Mouse (Mus musculus): ENCODE results near the gene Rnf225. TPM values are rescaled to one million over a fixed set of nuclear protein-coding genes. Genes with fewer than 3 reads are reported as not detected.

Rnf225 gene
- total RNA-seq, 2 experiments from 2014 or later, result 1.1 to 1.4 TPM

- intact Hi-C loops (cut with DNase I), result no loop called here
- peak; percentile 99 for DNase-seq (ENCODE audit: low spot score in 2 of 2)
These were observed 50.6 kb downstream of the Rnf225 start, which contains the start of gene Zfp446 for GRCm38 (mm10) chr7:12977682-12978389. Gene Zfp446, plus strand, starts transcription at chr7:12977848.

- no peak for DNase-seq (ENCODE audit: low spot score in 2 of 2)
These were observed 51.9 kb downstream of the Rnf225 start for GRCm38 (mm10) chr7:12978931-12979722.

GRCm38 (mm10) chr7:12979776-12980175 is 52.6 kb downstream of the Rnf225 start:
- intact Hi-C loops (cut with DNase I), result no loop called here
- no peak for DNase-seq (ENCODE audit: low spot score in 2 of 2)

More at GRCm38 (mm10) chr7:12978931-12979722, 51.9 kb downstream of the Rnf225 start:
- intact Hi-C loops (cut with DNase I), result no loop called here

GRCm38 (mm10) chr7:12980291-12980690 is 53.1 kb downstream of the Rnf225 start:
- intact Hi-C loops (cut with DNase I), result no loop called here
- no peak for DNase-seq (ENCODE audit: low spot score in 2 of 2)

Other genes starting within 250 kb of the Rnf225 start
- not detected for gene Vmn2r55, start 242.4 kb upstream of the Rnf225 start, total RNA-seq (2021)
- not detected for gene Vmn2r56, start 192.4 kb upstream of the Rnf225 start, total RNA-seq (2021)
- gene Zscan18, start 123.8 kb upstream of the Rnf225 start, total RNA-seq (2021), result 10 to 100 TPM; 14.7 to 17.6 TPM
- gene Zfp329, start 108.6 kb upstream of the Rnf225 start, total RNA-seq (2021), result 10 to 100 TPM; 19.4 to 20.1 TPM
- gene Zfp110, start 92.7 kb upstream of the Rnf225 start, total RNA-seq (2021), result 10 to 100 TPM; 10.5 to 11.1 TPM
- 1 to 10 TPM; 7.1 to 7.4 TPM for gene Zfp128, start 46.2 kb upstream of the Rnf225 start, total RNA-seq (2021)
- gene Zscan22, start 29.6 kb upstream of the Rnf225 start, total RNA-seq (2021), result 10 to 100 TPM; 12.2 to 13.4 TPM
- 100 to 1,000 TPM; 363 to 401 TPM for gene Rps5, start 5.1 kb upstream of the Rnf225 start, total RNA-seq (2021)
- gene Zfp324, start 38.4 kb downstream of the Rnf225 start, total RNA-seq (2021), result 10 to 100 TPM; 13.4 to 13.6 TPM
- gene Zfp446, start 50.4 kb downstream of the Rnf225 start, total RNA-seq (2021), result 1 to 10 TPM; 7.1 to 8.5 TPM
- gene Slc27a5, start 70.8 kb downstream of the Rnf225 start, total RNA-seq (2021), result not detected
- 100 to 1,000 TPM; 218 to 223 TPM for gene Trim28, start 71.7 kb downstream of the Rnf225 start, total RNA-seq (2021)
- 10 to 100 TPM; 33.3 to 35.6 TPM for gene Zbtb45, start 82.6 kb downstream of the Rnf225 start, total RNA-seq (2021)
- gene Chmp2a, start 107.4 kb downstream of the Rnf225 start, total RNA-seq (2021), result 100 to 1,000 TPM; 123 to 135 TPM
- 100 to 1,000 TPM; 207 to 218 TPM for gene Ube2m, start 110.9 kb downstream of the Rnf225 start, total RNA-seq (2021)
- gene Mzf1, start 127.3 kb downstream of the Rnf225 start, total RNA-seq (2021), result 10 to 100 TPM; 15.5 to 16.7 TPM
- not detected for gene Vmn1r85, start 167.8 kb downstream of the Rnf225 start, total RNA-seq (2021)
- gene Vmn1r86, start 192.5 kb downstream of the Rnf225 start, total RNA-seq (2021), result not detected
- not detected for gene Vmn1r87, start 212.7 kb downstream of the Rnf225 start, total RNA-seq (2021)
- under 1 TPM; 0.13 TPM for gene Vmn1r88, start 232.2 kb downstream of the Rnf225 start, total RNA-seq (2021)

All from left cerebral cortex, postnatal 14 days (tissue).